Mouse (Mus musculus) stomach, embryonic 14.5 days (tissue): ENCODE data around the gene Zpr1. TPM values are rescaled to one million over a fixed set of nuclear protein-coding genes. Genes with fewer than 3 reads are reported as not detected.
A peak's percentile ranks its signal among the peaks of the same experiment; 100 is the strongest.

Experiments
- ATAC-seq: fragments of 200-750 bp; cut with Nextera tagmentation; 2 replicates; pipeline ENCODE4 v1.8.0; 2017; ENCODE audit warnings: low read depth, moderate TSS enrichment; ENCODE audit not compliant: insufficient number of reproducible peaks, insufficient read depth, low FRiP score
- H3K27ac ChIP-seq: fragments of 300-500 bp; sonication (generic); 2 replicates; pipeline ENCODE4 v1.5.1; 2014; ENCODE audit warnings: mild to moderate bottlenecking, low read length, moderate library complexity, mixed read lengths
- H3K27me3 ChIP-seq: fragments of 300-500 bp; sonication (generic); 2 replicates; pipeline ENCODE4 v1.6.1; 2014; ENCODE audit warnings: low read length, control low read depth, mixed read lengths; ENCODE audit not compliant: control insufficient read depth, insufficient read depth
- H3K36me3 ChIP-seq: fragments of 300-500 bp; sonication (generic); 2 replicates; pipeline ENCODE4 v1.6.1; 2014; ENCODE audit warnings: mild to moderate bottlenecking, control low read depth, low read length, moderate library complexity, mixed read lengths; ENCODE audit not compliant: control insufficient read depth, insufficient read depth
- H3K4me1 ChIP-seq: fragments of 300-500 bp; sonication (generic); 2 replicates; pipeline ENCODE4 v1.6.1; 2014; ENCODE audit warnings: low read length, control low read depth, mixed read lengths; ENCODE audit not compliant: control insufficient read depth, insufficient read depth
- H3K4me2 ChIP-seq: fragments of 300-500 bp; sonication (generic); replicated peaks from 2 replicates; pipeline ENCODE4 v1.6.1; 2014; ENCODE audit warnings: low read depth, low read length, control low read depth
- H3K4me3 ChIP-seq: fragments of 300-500 bp; sonication (generic); 2 replicates; pipeline ENCODE4 v1.5.1; 2014; ENCODE audit warnings: low read depth, low read length, control low read depth
- H3K9ac ChIP-seq: fragments of 300-500 bp; sonication (generic); replicated peaks from 2 replicates; pipeline ENCODE4 v1.6.1; 2014; ENCODE audit warnings: low read depth, mild to moderate bottlenecking, control low read depth, low read length, moderate library complexity, mixed read lengths
- H3K9me3 ChIP-seq: fragments of 300-500 bp; sonication (generic); 2 replicates; pipeline ENCODE4 v1.6.1; 2016; ENCODE audit warnings: low read depth, low read length, control low read depth; ENCODE audit not compliant: control insufficient read depth
- WGBS: fragments of 180-500 bp; shearing (Covaris S2); extraction: QIAGEN DNeasy Blood & Tissue Kit; methylation state at CpG from one replicate; pipeline ENCODE4 v1.1.7; 2014; 5-methylcytosine and 5-hydroxymethylcytosine counted together
- polyA plus RNA-seq: library from polyadenylated mRNA; unstranded; fragments of >200 nt; fragmentation: Nextera tagmentation; extraction: Ambion mirVana; gene quantifications from 2 replicates; pipeline ENCODE4 v1.2.1, GENCODE M21; 2014

Zpr1 gene
- polyA plus RNA-seq: 49.6 and 59.2 TPM in 2 replicates

GRCm38 (mm10) chr9:46272677-46273454 is at the start of gene Zpr1:
Gene Zpr1, plus strand, starts transcription at chr9:46273064.
- Histone ChIP-seq H3K4me1 (peaks cover 6% of the 10 kb centered on the region), H3K36me3 (peaks cover 25% of the 10 kb centered on the region), H3K27me3 (peaks cover 4% of the 10 kb centered on the region; the same call in 1 of the 2 replicates), H3K9ac (peak within 1 kb of the TSS; percentile 60), H3K4me2 (peak within 1 kb of the TSS; percentile 85), H3K4me3 (peak within 1 kb of the TSS; percentile 80), H3K27ac (peak within 1 kb of the TSS; percentile 44), H3K9me3 (no peaks in the 10 kb centered on the region)
- 5% methylated on average over 45 of the region's 45 CpGs for WGBS
- ATAC-seq: peak; percentile 93

GRCm38 (mm10) chr9:46223090-46223489 is 49.8 kb upstream of the Zpr1 start:
- Histone ChIP-seq H3K4me2 (no peak overlapping the region), H3K9ac (no peak overlapping the region), H3K4me3 (no peak overlapping the region), H3K4me1 (no peaks in the 10 kb centered on the region), H3K27ac (no peak overlapping the region), H3K36me3 (peaks cover 24% of the 10 kb centered on the region; the same call in 1 of the 2 replicates), H3K27me3 (no peaks in the 10 kb centered on the region), H3K9me3 (no peaks in the 10 kb centered on the region)
- no peak for ATAC-seq
- WGBS: 84% methylated on average over 6 of the region's 6 CpGs

GRCm38 (mm10) chr9:46224101-46224500 is 48.8 kb upstream of the Zpr1 start:
- H3K27ac ChIP-seq: no peak overlapping the region
- no peak for ATAC-seq

GRCm38 (mm10) chr9:46224945-46225660 is 47.8 kb upstream of the Zpr1 start:
- Histone ChIP-seq H3K9ac (no peak overlapping the region), H3K27me3 (no peaks in the 10 kb centered on the region), H3K4me2 (no peak overlapping the region), H3K27ac (no peak overlapping the region), H3K36me3 (peaks cover 20% of the 10 kb centered on the region; the same call in 1 of the 2 replicates), H3K9me3 (no peaks in the 10 kb centered on the region), H3K4me1 (peaks cover 3% of the 10 kb centered on the region; the same call in 1 of the 2 replicates), H3K4me3 (no peak overlapping the region)
- no peak for ATAC-seq
- 59% methylated on average over 5 of the region's 5 CpGs for WGBS

More at GRCm38 (mm10) chr9:46224101-46224500, 48.8 kb upstream of the Zpr1 start:
- no peaks in the 10 kb centered on the region for H3K4me1 ChIP-seq
- no peak overlapping the region for H3K4me2 ChIP-seq
- H3K36me3 ChIP-seq: peaks cover 24% of the 10 kb centered on the region; the same call in 1 of the 2 replicates
- no peaks in the 10 kb centered on the region for H3K27me3 ChIP-seq
- WGBS: 59% methylated on average over 3 of the region's 3 CpGs
- H3K9ac ChIP-seq: no peak overlapping the region
- H3K9me3 ChIP-seq: no peaks in the 10 kb centered on the region
- H3K4me3 ChIP-seq: no peak overlapping the region

GRCm38 (mm10) chr9:46227064-46227614 is 45.7 kb upstream of the Zpr1 start:
- H3K27me3 ChIP-seq: no peaks in the 10 kb centered on the region
- peaks cover 6% of the 10 kb centered on the region; the same call in 1 of the 2 replicates for H3K4me1 ChIP-seq
- no peaks in the 10 kb centered on the region for H3K9me3 ChIP-seq
- no peak overlapping the region for H3K9ac ChIP-seq
- no peak overlapping the region for H3K27ac ChIP-seq
- 79% methylated on average over 3 of the region's 3 CpGs for WGBS
- no peak overlapping the region for H3K4me3 ChIP-seq
- H3K4me2 ChIP-seq: no peak overlapping the region
- H3K36me3 ChIP-seq: peaks cover 6% of the 10 kb centered on the region; the same call in 1 of the 2 replicates
- ATAC-seq: no peak

GRCm38 (mm10) chr9:46228491-46228890 is 44.4 kb upstream of the Zpr1 start, which contains the start of gene Apoa1:
Gene Apoa1, plus strand, starts transcription at chr9:46228580.
- Histone ChIP-seq H3K4me1 (peaks cover 6% of the 10 kb centered on the region; the same call in 1 of the 2 replicates), H3K27me3 (no peaks in the 10 kb centered on the region), H3K4me2 (no peak within 1 kb of the TSS), H3K9ac (no peak within 1 kb of the TSS), H3K27ac (no peak within 1 kb of the TSS; the same call in 1 of the 2 replicates), H3K9me3 (no peaks in the 10 kb centered on the region), H3K4me3 (no peak within 1 kb of the TSS), H3K36me3 (peaks cover 2% of the 10 kb centered on the region; the same call in 1 of the 2 replicates)
- ATAC-seq: peak; percentile 11; the same call in 1 of the 2 replicates
- 52% methylated on average over 9 of the region's 9 CpGs for WGBS

GRCm38 (mm10) chr9:46229573-46230449 is 43.1 kb upstream of the Zpr1 start:
- Histone ChIP-seq H3K27me3 (no peaks in the 10 kb centered on the region), H3K4me1 (peaks cover 6% of the 10 kb centered on the region; the same call in 1 of the 2 replicates), H3K36me3 (no peaks in the 10 kb centered on the region), H3K4me3 (peak overlapping the region; percentile 39), H3K9me3 (no peaks in the 10 kb centered on the region), H3K27ac (no peak overlapping the region), H3K4me2 (peak overlapping the region; percentile 87), H3K9ac (no peak overlapping the region; the same call in 1 of the 2 replicates)
- peak; percentile 87 for ATAC-seq
- WGBS: 16% methylated on average over 37 of the region's 37 CpGs
